Mouse (Mus musculus): Measurements from ENCODE around the gene Asrgl1.
"Not testable (repeated sequence)": the region's sequence is repeated elsewhere in the genome, so short reads cannot be mapped to it uniquely, and the experiment has no call there.

The Asrgl1 gene

GRCm38 (mm10) chr19:9135512-9136331, at the start of gene Asrgl1:
TSS of gene Asrgl1 (minus strand) at chr19:9135636.
- DNase-seq, result peak; percentile 92

- no peak for DNase-seq
These were observed 10.8 kb upstream of the Asrgl1 start for GRCm38 (mm10) chr19:9146214-9146613.

- no peak for DNase-seq
These were observed 8.2 kb upstream of the Asrgl1 start for GRCm38 (mm10) chr19:9143639-9144125.

GRCm38 (mm10) chr19:9143230-9143629, 7.8 kb upstream of the Asrgl1 start:
- no peak for DNase-seq

GRCm38 (mm10) chr19:9140361-9140760, 4.9 kb upstream of the Asrgl1 start:
- not testable (repeated sequence) for DNase-seq

GRCm38 (mm10) chr19:9137159-9137558, 1.7 kb upstream of the Asrgl1 start:
- DNase-seq, result no peak

GRCm38 (mm10) chr19:9134746-9135511, 507 bp downstream of the Asrgl1 start:
- DNase-seq, result peak; percentile 17

- DNase-seq, result no peak
These were observed 5.4 kb downstream of the Asrgl1 start for GRCm38 (mm10) chr19:9129996-9130395.

GRCm38 (mm10) chr19:9128499-9129194, 6.8 kb downstream of the Asrgl1 start:
- no peak for DNase-seq

GRCm38 (mm10) chr19:9123986-9124385, 11.4 kb downstream of the Asrgl1 start:
- DNase-seq, result not testable (repeated sequence)

GRCm38 (mm10) chr19:9122390-9122789, 13.0 kb downstream of the Asrgl1 start:
- DNase-seq, result no peak

GRCm38 (mm10) chr19:9119655-9120425, 15.6 kb downstream of the Asrgl1 start:
- DNase-seq, result no peak

GRCm38 (mm10) chr19:9117275-9117674, 18.2 kb downstream of the Asrgl1 start:
- DNase-seq, result no peak

- DNase-seq, result no peak
These were observed 19.2 kb downstream of the Asrgl1 start for GRCm38 (mm10) chr19:9116268-9116667.

GRCm38 (mm10) chr19:9112043-9112442, 23.4 kb downstream of the Asrgl1 start:
- DNase-seq, result no peak

GRCm38 (mm10) chr19:9110182-9110869, 25.1 kb downstream of the Asrgl1 start:
- no peak for DNase-seq

- DNase-seq, result no peak
These were observed 26.9 kb downstream of the Asrgl1 start for GRCm38 (mm10) chr19:9108536-9108935.

- DNase-seq, result no peak
These were observed 28.1 kb downstream of the Asrgl1 start for GRCm38 (mm10) chr19:9107379-9107755.

- no peak for DNase-seq
These were observed 28.6 kb downstream of the Asrgl1 start for GRCm38 (mm10) chr19:9106751-9107378.

- no peak for DNase-seq
These were observed 29.3 kb downstream of the Asrgl1 start for GRCm38 (mm10) chr19:9106096-9106495.

- no peak for DNase-seq
These were observed 30.2 kb downstream of the Asrgl1 start for GRCm38 (mm10) chr19:9105101-9105685.

Data from right cerebral cortex, postnatal 14 days (tissue).